Mouse (Mus musculus): Measurements from ENCODE around the gene Sec23ip. TPM values are rescaled to one million over a fixed set of nuclear protein-coding genes. Genes with fewer than 3 reads are reported as not detected.
A peak's percentile ranks its signal among the peaks of the same experiment; 100 is the strongest.

Sec23ip gene
- total RNA-seq, 2 experiments from 2014 or later: 44.6 to 46.1 TPM

DNA sequence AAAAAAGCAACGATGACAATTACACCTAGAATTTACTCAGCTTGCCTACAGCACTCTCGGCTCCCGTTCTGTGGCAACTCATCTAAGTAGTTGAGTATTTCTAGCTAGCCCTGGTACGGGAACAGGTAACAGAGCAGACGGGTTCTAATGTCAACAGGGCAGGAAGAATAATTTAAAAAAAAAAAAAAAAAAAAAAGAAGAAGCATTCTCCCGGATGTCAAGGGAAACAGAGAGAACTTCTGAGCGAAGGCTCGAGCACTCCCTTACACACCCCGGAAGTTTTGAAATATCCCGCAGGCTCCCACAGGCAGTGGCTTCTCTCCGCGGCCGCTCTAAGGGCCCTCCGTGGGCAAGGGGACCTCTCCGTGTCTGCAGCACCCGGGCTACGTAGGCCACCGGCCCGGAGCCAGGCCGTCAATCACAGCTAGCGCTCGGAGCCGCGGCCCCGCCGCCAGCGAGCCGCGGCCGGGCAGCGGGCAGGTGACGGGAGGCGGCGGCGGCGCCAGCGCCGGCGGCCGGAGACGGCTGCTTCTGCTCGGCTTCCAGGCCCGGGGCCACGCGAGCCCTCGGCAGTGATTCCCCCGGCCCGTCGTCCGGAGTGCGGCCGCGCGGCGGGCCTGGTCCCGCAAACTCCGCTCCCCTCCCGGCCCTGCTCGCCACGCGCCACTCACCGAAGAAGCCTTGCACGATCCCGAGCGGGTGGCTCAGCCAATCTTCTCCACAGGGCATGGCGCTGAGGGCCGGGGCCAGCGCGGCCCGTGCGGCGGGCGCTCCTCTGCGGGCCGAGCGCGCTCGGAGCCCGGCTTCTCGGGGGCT is 5.1 kb upstream of the Sec23ip start:
- no peak for TF ChIP-seq CTCF (IDR thresholded peaks at IDR 0.05)
- H3K27ac ChIP-seq: peak overlapping the region; percentile 88
- intact Hi-C loops (cut with DNase I): no loop called here
- peak overlapping the region; percentile 96 for H3K4me3 ChIP-seq
- DNase-seq (ENCODE audit: extremely low spot score in 1 of 2, low spot score in 2 of 2): peak; percentile 22 to 28

DNA sequence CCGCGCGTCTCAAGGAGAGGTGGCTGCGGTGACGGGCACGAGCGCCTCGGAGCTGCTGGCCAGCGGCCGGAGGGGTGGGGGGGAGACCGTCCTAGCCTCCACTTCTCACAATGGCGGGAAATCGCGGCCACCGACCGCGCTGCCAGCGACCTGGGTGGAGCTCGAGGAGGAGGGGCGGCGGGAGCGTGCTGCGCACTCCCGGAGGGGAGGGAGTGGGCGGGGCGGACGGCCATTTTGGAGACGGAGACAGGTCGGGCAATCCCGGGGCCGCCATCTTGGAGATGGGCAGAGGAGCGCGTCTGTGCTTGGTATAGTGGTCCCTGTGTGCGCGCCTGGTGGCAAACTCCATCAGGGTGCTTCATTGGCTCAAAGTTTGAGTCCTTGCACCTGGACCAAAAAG is 4.4 kb upstream of the Sec23ip start, which contains the start of gene Mcmbp:
Gene Mcmbp (minus strand): TSS at position 162 of the 400 bp plus-strand sequence.
- peak within 1 kb of the TSS; percentile 96 for H3K4me3 ChIP-seq
- DNase-seq (ENCODE audit: extremely low spot score in 1 of 2, low spot score in 2 of 2): peak; percentile 96 to 97
- intact Hi-C loops (cut with DNase I): no loop called here
- peak within 1 kb of the TSS; percentile 88 for H3K27ac ChIP-seq
- TF ChIP-seq CTCF (IDR thresholded peaks at IDR 0.05): no peak; the same call in 1 of the 2 replicates

DNA sequence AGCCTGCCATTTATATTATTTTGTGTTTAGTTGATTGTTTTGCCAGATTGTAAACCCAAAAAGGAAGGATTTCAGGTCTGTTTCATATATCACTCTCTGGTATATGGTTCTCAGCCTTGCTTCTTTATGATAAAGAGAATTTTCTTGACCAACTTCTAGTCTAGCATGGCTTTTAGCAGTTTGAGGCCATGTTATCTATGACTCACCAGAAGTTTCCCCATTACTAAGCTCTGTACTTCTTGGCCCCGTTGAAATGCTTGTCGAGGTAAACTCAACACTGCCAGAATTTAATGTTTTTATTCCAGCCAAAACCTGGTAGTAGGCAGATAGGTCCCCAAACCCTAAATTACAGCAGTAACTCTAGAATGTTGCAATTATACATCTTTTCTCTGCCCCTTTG is 845 bp upstream of the Sec23ip start:
- Histone ChIP-seq H3K4me3 (no peak overlapping the region; the same call in 1 of the 2 replicates), H3K27ac (no peak overlapping the region)
- no peak for DNase-seq (ENCODE audit: extremely low spot score in 1 of 2, low spot score in 2 of 2)
- TF ChIP-seq CTCF (IDR thresholded peaks at IDR 0.05): no peak
- intact Hi-C loops (cut with DNase I): no loop called here

DNA sequence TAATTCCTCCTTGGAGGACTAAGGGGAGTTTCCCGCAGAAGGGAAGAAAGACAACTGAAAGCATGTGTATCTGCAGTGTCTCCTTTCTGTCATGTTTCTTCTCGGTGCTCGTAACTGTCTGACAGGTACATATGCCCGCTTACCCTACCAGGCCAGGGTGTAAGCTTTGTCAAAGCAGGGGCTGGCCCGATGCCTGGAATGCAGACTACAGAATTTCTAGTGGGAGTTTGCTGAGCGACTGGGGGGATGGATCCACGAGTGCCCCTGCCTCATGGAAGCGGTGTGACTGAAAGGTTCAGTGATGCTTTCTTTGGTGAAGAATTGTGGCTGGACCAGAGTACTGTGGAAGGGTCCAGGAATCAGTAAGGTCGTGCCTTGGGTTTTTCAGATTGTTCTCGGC is 1.4 kb downstream of the Sec23ip start:
- TF ChIP-seq CTCF (IDR thresholded peaks at IDR 0.05): no peak
- intact Hi-C loops (cut with DNase I): no loop called here
- no peak overlapping the region; the same call in 1 of the 2 replicates for H3K4me3 ChIP-seq

DNA sequence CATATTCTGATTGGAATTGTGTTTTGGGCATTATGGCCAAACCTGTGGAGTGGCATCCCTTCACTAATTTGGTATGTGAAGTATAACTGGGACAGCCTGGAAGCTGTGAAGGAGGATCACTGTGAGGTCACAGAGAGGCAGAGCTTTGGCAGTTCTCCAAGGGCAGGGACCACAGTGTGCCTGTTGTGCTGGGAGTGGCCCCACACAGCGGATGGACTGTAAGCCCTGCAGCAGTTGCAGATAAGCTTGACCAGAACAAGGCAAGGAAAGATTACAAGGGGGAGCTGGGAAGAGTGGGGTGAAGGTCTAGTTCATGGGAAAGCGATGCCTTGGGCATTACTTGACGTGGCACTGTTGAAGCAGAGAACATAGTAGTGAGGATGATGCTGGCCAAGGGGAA is 4.0 kb downstream of the Sec23ip start:
- no peak for TF ChIP-seq CTCF (IDR thresholded peaks at IDR 0.05)
- intact Hi-C loops (cut with DNase I): no loop called here
- H3K27ac ChIP-seq: no peak overlapping the region
- no peak overlapping the region for H3K4me3 ChIP-seq
- DNase-seq (ENCODE audit: extremely low spot score in 1 of 2, low spot score in 2 of 2): no peak

More for the DNA sequence above, 1.4 kb downstream of the Sec23ip start:
- H3K27ac ChIP-seq: no peak overlapping the region
- no peak for DNase-seq (ENCODE audit: extremely low spot score in 1 of 2, low spot score in 2 of 2)

DNA sequence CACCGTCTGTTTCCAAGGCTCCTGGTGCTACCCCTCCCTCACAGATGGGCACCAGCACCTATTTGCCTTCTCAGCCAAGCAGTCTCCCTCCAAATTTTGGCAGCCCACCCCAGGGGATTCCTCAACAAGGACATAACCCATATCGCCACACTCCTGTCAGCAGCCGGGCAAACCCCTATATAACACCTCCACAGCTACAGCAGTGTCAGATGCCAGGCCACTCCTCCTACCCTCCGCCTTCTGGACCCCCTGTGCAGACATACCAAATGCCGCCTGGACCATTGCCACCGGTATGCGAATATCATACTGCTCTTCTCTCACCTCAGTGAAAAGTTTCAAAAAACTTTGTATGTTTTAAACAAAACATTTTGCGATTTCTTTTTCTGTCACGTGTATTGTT is 5.6 kb downstream of the Sec23ip start:
- Histone ChIP-seq H3K4me3 (no peak overlapping the region), H3K27ac (no peak overlapping the region)
- intact Hi-C loops (cut with DNase I): no loop called here
- DNase-seq (ENCODE audit: extremely low spot score in 1 of 2, low spot score in 2 of 2): no peak
- no peak for TF ChIP-seq CTCF (IDR thresholded peaks at IDR 0.05)

DNA sequence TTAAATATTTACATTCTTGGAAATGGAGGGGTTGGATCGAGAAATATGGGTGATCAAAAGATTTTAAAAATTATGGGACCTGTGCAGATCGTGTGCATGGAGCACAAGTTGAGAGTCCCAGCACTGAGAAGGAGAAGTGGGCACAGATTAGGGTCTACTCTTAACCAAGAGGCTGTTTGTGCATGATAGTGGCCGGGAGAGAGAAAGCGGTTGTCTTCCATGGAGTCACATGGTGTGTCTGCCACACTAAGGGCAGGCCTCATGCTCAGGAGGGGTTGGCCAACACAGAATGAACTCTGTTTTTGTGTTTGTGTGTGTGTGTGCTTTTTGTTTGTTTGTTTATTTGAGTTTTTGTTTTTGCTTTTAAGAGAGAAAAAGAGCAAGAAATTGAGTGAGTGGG is 7.3 kb downstream of the Sec23ip start:
- intact Hi-C loops (cut with DNase I): no loop called here
- no peak for TF ChIP-seq CTCF (IDR thresholded peaks at IDR 0.05)
- no peak overlapping the region for H3K27ac ChIP-seq
- H3K4me3 ChIP-seq: no peak overlapping the region
- DNase-seq (ENCODE audit: extremely low spot score in 1 of 2, low spot score in 2 of 2): no peak

DNA sequence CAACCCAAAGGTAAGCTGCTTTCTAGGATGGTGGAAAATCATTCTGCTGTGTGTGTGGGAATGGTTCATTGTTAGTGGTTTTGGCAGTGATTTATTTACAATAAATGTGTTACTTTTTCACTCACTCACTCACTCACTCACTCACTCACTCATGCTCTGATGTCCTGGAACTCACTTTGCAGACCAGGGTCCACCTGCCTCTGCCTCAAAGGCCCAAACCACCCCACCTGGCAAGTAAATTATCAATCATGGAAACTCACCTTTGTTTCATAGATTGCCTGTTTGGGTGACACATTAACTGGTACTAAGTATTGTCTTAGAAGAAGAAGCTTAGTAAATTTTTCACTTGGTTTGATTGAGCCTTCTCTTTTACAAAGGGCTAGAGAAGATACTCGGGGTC is 10.7 kb downstream of the Sec23ip start:
- Histone ChIP-seq H3K4me3 (no peak overlapping the region), H3K27ac (no peak overlapping the region)
- DNase-seq (ENCODE audit: extremely low spot score in 1 of 2, low spot score in 2 of 2): no peak
- intact Hi-C loops (cut with DNase I): no loop called here
- no peak for TF ChIP-seq CTCF (IDR thresholded peaks at IDR 0.05)

DNA sequence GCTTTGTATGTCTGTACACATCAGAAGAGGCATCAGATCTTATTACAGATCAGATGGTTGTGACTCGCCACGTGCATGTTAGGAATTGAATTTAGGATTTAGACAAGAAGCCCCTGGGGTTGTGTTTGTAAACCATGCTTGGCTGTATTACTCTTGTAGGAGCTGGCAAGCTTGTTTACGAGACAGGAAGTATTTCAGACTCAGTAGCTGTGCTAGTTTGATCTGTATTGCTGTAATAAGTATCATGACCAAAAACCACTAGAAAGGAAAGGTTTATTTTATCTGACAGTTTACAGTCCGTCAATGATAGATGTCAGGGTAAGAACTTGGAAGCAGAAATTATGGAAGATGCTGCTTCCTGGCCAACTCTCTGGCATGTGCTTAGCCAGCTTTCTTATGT is 14.2 kb downstream of the Sec23ip start:
- no peak overlapping the region for H3K4me3 ChIP-seq
- no peak overlapping the region for H3K27ac ChIP-seq
- intact Hi-C loops (cut with DNase I): no loop called here
- DNase-seq (ENCODE audit: extremely low spot score in 1 of 2, low spot score in 2 of 2): no peak
- TF ChIP-seq CTCF (IDR thresholded peaks at IDR 0.05): no peak

DNA sequence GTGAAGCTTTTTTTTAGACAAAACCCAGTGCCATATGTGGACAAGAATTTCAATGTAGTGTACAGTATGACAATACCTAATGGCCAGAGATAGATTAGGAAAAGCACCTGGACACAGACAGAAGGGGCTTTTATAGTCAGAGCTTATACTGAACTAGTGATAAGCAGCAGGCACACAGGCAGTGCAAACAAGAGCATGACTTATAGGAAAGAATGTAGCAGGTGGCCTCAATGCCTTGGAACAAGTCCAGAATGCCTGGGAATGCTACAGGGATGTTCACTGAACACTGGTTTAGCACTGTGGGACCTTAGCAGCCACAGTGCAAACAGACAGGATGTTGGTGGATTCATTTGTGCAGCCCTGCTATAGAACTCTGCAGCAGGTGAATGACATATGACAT is 22.0 kb downstream of the Sec23ip start:
- no peak for DNase-seq (ENCODE audit: extremely low spot score in 1 of 2, low spot score in 2 of 2)
- Histone ChIP-seq H3K27ac (no peak overlapping the region), H3K4me3 (no peak overlapping the region)
- TF ChIP-seq CTCF (IDR thresholded peaks at IDR 0.05): no peak
- intact Hi-C loops (cut with DNase I): loop anchor here (10.0 kb wide), 1 partner anchor 1728 kb away; no protein-coding TSS in a partner anchor

DNA sequence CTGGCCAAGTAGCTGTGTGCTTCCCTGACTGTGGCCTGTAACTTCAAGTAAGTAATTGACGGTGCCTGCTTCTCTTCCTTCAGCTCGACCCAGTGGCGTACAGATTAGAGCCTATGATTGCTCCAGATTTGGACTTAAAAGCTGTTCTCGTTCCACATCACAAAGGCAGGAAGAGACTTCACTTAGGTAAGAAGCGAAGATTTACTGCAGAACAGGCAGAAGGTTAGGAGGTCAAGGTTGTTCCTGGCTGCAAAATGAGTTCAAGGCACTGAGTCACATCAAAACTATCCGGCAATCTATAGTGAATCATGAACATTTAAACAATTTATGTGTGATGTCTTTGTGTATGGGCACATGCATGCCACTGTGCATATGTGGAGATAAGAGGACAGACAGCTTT is 32.5 kb downstream of the Sec23ip start:
- TF ChIP-seq CTCF (IDR thresholded peaks at IDR 0.05): no peak
- intact Hi-C loops (cut with DNase I): loop anchor here (5.0 to 10.0 kb wide), 2 partner anchors 730 to 828 kb away; no protein-coding TSS in a partner anchor
- no peak for DNase-seq (ENCODE audit: extremely low spot score in 1 of 2, low spot score in 2 of 2)

DNA sequence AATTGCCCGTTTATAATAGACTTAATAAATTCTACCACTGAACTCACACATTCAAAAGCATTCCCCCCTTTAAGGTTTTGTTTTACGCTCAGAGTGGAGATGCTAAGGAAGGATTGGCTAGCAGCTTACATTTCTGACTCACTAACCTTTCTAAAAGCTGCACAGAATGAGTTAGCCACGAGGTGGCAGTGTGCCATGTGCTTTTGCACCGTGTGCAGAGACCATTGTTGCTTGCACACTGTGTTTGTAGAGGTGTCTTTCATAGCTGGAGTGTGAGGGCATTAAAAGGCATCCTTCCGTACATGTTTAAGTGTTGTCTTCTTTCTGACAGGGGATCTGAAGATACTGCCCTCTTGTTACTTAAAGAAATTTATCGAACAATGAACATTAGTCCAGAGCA is 34.6 kb downstream of the Sec23ip start:
- DNase-seq (ENCODE audit: extremely low spot score in 1 of 2, low spot score in 2 of 2): peak; percentile 46 to 64
- Histone ChIP-seq H3K4me3 (no peak overlapping the region), H3K27ac (no peak overlapping the region)
- intact Hi-C loops (cut with DNase I): loop anchor here (5.0 to 10.0 kb wide), 2 partner anchors 728 to 825 kb away; no protein-coding TSS in a partner anchor
- TF ChIP-seq CTCF (IDR thresholded peaks at IDR 0.05): peak; percentile 79

More for the DNA sequence above, 32.5 kb downstream of the Sec23ip start:
- Histone ChIP-seq H3K27ac (no peak overlapping the region), H3K4me3 (no peak overlapping the region)

DNA sequence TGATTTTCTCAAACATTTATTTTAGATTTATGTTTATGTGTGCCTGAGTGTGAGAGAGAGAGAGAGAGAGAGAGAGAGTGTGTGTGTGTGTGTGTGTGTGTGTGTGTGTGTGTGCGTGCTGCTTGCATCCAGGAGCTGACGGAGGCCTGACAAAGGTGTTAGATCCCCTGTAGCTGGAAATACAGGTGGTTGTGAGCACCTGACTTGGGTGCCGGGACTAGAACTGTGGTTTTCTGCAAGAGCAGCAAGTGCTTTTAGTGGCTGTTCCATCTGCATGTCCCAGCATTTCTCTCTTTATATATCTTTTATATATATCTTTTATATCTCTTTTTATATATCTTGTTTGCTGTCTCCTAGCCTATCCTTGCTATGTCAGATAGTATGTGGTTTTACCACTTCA is 37.1 kb downstream of the Sec23ip start:
- no peak for DNase-seq (ENCODE audit: extremely low spot score in 1 of 2, low spot score in 2 of 2)
- TF ChIP-seq CTCF (IDR thresholded peaks at IDR 0.05): no peak
- intact Hi-C loops (cut with DNase I): no loop called here
- H3K27ac ChIP-seq: no peak overlapping the region
- no peak overlapping the region for H3K4me3 ChIP-seq

All from left cerebral cortex, adult 2 months (tissue).